Mouse (Mus musculus): ENCODE data around the gene Gm38431.

- TF ChIP-seq POLR2A (IDR thresholded peaks at IDR 0.05; ENCODE audit: insufficient read depth, low read depth, low read length) (no peak), CTCF (IDR thresholded peaks at IDR 0.05) (peak; percentile 43), EP300 (IDR thresholded peaks at IDR 0.05; ENCODE audit: insufficient read depth, low read depth, low read length) (no peak)
These were observed 40.4 kb upstream of the Gm38431 start for GRCm38 (mm10) chr9:21132102-21132775.
